Mouse (Mus musculus): ENCODE data around the gene Mfsd6l.

GRCm38 (mm10) chr11:68607046-68607445 lies 51.1 kb downstream of the Mfsd6l start:
- TF ChIP-seq CTCF (IDR thresholded peaks at IDR 0.05; ENCODE audit: insufficient read depth, low read depth, low read length): no peak
- TF ChIP-seq POLR2A (IDR thresholded peaks at IDR 0.05; ENCODE audit: insufficient read depth, low read depth, low read length): no peak
